Mouse (Mus musculus): ENCODE measurements around the gene Cdk20.
"Not testable (repeated sequence)": the region's sequence is repeated elsewhere in the genome, so short reads cannot be mapped to it uniquely, and the experiment has no call there.

The Cdk20 gene

DNA sequence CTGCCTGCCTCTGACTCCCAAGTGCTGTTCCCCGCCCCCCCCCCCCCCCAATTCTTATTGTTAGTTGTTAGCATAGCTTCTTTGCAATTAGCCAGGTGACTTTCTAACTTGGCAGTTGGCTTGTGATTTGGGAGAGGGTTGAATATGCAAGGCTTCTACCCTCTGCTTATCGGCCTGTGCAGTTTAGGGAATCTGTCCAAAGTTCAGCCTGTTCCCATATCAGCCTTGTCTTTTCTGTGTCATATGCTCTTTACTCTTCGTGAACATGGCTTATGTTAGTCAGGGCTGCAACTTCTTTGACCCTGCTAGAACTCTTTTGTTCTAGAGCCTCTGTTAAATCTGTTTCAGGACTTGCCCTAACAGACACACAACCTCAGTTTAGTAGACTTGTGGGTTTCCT, 7.8 kb upstream of the Cdk20 start:
- DNase-seq = no peak

DNA sequence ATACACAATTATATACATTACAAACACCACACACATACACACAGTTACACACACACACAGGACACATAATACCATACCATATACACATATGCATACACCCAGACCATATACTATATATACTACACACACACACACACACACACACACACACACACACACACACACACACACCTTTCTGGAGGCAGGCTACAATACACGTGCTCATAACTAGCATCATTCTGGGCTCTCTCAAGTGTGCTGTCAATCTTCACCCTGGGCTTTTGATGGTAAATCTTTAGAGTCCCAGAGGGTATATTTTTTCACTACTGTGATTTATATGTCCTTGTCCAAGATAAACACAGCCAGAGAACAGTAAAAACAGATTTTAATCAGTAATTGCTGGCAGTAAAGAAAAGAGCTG, 6.8 kb upstream of the Cdk20 start:
- no peak for DNase-seq

DNA sequence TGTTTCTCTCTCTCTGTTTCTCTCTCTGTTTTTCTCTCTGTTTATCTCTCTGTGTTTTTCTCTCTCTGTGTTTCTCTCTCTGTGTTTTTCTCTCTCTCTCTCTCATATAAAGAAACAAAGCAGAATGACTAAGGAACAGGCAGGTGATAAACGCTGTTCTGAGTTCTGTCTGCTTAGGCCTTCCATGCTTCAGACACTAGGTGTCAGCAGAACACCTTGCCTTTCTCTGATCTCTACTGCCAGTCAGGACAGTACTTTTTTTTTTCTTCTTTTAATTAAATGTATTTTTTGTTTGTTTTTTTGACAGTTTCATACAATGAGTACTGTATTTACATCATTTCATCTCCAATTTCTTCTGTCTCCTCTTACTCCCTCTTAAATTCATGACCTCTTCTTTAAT, 2.8 kb upstream of the Cdk20 start:
- peak in 1 of 2 experiments; percentile 30 for DNase-seq

DNA sequence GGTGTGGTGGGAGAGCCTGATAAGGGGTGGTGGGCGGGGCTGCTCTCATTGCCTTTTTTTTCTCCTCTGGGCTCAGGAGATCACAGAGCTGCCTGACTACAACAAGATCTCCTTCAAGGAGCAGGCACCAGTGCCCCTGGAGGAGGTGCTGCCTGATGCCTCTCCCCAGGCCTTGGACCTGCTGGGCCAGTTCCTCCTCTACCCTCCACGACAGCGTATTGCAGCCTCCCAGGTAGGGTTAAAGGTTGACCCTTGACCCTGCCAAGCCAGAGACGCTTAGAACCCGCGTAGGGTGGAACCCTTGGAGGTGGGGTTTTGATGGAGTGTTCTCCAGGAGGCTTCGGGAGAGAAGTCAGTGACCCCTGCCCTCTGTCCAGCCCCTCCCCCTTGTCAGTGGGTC, 5.7 kb downstream of the Cdk20 start:
- peak in 1 of 2 experiments; percentile 18 for DNase-seq

DNA sequence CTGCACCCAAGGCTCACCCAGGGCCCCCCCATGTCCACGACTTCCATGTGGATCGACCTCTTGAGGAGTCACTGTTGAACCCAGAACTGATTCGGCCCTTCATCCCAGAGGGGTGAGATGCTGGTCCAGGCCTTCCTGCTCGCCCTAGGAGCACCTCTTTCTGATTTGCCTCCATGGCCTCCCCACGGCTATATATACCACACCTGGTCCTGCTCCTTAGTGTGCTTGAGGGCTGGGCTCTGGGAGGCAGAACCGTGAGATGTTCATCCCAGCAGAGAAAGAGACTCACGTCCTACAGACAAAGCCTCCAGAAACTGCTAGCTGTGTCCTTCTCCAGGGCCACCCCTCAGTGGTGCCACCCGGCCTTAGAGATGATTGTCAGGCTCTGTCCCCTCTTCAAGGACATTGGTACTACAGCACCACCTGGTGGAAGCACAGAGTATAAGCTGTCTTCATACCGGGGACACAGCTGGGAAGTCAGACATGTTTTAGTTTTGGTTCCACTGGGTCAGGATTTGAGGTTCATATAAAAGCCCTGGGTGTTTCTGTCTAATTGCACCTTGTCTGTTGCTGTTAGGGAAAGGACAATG, 6.8 kb downstream of the Cdk20 start:
- DNase-seq = peak; percentile 62 to 82

DNA sequence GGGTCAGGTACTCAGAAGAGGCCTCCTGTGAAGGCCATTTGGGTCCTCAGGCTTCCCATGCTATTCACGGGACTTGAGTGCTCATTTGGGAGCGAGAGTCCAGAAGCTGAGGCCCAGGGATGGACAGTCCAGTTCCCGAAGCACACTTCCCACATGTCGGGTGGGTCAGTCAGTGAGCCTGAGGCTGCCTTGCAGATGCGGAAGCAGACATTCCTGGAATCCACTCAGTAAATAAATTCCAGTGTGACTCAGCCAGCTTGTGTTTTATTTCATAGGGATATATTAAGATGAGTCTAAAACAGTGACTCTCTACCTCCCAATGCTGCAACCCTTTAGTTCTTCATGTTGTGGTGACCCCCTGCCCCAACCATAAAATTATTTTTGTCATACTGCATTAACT, 7.4 kb downstream of the Cdk20 start:
- no peak for DNase-seq

DNA sequence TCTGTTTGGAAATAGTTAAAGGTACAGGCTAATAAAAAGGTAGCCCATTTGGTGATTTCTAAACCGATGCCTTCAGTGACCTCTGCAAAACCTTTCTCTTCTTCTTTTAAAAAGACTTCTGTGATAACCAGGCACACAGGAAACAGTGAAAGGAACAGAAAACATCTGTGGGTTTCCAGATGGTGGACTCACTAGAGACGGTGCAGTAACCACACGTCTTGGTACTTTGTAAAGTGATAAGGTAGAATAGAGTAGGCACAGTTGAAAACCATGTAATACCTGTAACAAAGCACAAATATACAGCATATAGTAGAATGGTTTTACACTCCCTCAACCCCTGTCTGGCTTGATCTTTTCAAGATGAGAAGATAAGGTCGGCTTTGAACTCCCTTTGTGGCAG, 8.5 kb downstream of the Cdk20 start:
- no peak for DNase-seq

DNA sequence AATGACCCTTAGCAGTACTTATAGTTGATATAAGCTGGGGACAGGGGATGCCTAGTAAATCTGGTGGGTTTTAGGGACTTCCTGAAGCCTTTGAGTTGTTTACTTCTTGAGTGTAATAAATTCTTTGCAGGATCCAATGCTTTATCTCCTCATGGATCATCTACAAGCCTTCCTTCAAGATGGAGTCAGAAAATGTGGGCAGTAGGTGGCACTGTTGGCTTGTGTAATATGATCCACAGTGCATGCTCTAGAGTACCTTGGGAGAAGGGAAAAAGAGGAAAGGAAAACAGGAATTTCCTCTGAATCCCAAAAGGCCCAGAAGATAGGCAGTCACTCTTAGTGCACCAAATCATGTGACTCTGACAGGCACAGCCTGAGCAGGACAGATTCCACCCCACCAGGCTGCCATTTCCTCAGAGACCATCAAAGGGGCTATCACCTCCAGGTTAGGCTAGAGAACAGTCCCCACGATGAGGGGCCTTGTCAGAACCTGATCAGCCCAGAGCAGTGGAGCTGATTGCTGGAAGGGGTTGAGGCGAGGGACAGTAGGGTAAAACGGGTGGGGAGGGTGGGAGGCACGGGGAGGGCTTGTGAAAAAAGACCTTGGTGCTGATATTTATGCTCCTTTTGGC, 11.3 kb downstream of the Cdk20 start:
- peak; percentile 62 to 85 for DNase-seq

DNA sequence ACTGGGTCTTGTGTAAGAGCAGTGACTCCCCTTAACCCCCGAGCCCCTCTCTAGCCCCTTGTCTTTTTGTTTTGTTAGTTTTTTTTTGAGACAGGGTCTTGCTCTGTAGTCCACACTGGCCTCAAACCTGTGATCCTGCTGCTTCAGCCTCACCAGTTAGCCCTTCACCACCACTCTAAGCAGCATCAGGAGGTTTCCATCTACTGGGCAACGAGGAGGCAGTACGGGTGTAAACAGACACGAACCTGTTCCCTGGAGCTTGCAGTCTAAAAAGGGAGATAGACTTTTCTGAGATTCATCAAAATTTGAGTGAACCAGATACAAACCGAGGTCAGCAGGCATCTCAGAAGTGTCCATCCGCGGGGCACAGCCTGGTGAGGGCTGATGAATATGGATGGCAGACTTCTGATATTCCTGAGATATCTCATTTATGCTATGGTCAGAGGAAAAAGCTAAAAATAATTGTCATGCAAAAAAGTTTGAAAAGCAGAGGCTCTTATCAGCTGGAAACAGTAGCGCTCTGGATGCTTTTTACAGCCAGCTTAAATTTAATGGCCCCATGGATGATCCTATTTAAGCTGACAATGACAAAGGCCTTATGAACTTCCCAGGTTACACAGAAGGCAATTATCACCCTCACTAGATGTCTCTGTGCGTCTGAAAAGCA, 13.3 kb downstream of the Cdk20 start:
- DNase-seq = no peak

DNA sequence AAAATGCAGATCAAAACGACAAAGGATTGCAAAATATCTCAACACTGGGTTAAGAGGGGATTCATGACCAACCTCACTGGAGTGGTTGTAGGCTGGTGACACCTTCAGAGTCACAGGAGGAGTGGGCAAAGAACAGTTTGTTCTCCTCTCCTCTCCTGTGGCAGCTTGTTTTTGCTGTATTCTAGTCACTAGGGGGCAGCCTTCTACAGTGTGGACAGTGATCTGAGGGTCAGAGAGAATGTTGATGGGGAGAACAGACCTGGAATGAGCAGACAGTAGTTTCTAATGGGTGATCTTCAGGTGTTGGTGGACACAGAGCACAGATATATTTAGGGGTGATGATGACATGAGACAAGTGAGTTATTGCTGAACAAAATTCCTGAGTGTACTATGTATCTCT, 15.8 kb downstream of the Cdk20 start:
- peak; percentile 24 to 51 for DNase-seq

DNA sequence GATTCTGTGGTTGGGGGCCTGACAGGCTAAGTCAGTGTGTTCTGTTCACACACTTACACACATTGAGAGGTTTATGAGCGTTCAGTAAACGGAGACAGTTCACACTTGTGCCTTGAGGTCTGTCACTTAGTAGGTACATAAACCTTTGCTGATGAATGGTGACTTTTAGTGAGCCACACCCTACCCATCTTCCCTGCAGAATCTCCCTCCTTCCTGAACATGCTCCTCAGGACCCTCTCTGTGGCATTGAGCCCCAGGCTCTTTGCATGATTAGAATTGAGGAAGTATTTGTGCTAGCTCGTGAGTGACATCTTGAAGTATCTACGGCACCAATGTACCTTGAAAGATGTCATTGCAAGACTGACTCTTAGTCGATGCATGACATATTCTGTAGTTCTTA, 16.6 kb downstream of the Cdk20 start:
- DNase-seq = no peak

DNA sequence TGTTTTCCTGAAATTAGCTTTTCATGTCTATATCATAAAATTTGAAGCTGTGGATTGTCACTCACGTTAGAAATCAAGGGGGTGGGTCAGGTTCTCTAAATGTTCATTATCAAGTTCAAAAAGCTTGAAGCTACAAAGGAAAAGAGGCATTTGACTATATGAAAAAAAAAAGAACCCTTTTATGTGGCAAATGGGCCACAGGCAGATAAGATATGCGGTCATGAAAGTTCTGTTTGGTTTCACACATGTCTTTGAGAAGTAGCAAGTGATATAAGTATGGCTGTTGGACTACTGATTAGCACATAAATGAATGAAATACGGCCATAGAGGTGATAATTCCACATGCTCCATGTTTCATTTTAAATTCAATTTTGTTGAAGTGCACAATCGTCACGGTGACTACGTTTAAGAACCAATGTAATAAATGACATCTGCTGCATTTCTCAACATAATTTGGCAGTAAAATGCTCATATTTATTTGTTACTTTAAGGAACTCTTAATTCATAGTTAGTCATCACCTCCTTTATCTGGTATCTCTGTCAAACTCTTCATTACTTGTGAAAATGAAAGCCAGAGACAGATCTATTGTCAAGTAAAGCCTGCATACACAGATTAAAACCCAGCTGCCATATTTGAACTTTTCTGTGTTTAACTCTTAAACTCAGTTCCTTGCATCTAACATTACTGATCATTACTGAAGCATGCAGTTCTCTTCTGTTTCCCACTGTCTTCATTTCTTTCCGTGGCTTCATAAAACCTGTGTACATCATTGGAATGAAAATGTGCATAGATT, 18.1 kb downstream of the Cdk20 start:
- DNase-seq = no peak

DNA sequence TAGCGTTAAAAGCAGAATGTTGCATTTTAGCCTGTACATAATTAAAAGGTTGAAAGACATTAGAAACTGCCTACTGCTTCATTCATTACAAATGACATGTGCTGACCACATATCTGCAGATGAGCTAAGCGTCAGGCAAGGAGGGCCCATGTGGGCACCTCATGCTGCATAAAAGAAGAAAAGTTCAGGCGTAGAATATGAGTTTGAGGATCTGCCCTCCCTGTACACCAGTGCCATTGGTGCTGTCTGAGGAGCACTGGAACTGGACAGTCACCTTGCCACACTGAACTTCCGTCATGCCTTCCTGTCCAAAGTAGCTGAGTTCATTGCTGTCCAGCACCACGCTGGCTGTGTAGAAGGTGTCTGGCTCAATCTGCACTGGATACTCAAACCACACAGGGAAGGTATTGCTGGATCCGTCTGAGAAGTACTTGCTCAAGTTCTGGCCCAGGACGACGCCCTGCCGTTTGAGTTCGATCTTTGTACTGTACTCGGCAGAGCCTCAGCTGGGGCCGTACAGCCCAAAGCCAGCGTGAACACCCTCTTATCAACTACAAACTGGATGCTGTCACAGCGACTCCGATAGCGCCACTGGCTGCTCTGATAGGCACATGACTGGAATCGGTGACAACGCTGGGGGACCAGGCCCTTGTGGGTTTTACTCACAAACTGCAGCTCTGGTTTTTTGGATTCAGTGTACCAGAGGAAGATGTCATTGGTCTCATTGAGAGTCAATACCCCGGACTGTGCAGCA, 25.3 kb downstream of the Cdk20 start:
- not testable (repeated sequence) for DNase-seq

DNA sequence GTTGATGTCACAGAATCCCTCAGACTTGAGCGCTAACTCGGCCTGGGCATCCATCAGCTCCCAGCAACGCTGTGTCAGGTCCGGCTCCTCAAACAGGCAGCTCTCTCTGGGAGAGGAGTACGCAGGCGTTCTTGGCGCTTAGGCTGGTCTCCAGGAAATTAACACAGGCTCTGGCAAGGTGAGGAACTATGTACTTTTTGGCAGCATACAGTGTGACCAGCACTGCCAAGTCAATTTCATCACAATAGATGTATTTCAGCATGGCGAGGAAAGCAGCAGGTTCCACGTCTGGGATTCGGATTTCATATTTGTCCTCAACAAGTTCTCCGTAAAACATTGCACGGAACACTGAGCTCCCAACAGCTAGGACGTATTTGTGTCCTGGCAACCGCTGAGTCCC, 26.1 kb downstream of the Cdk20 start:
- DNase-seq = no peak

DNA sequence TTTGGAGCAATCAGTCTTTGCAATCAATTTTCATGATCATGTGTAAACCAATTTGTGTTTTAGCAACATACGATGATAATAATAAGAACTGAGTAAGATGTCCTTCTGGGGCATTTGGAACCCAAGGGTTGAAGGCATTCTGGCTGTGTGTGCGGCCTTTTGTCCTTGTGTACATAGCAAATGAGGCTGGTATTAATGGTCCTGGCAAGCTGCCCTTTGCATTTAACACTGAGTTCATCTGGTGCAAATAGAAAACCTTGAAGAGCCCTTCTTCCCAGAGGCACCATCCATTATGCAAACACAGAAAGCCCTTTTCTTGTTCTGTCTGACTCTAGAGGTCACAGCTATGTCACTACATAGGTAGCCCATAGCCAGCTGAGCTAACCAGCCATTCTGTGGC, 30.5 kb downstream of the Cdk20 start:
- peak; percentile 36 to 49 for DNase-seq

DNA sequence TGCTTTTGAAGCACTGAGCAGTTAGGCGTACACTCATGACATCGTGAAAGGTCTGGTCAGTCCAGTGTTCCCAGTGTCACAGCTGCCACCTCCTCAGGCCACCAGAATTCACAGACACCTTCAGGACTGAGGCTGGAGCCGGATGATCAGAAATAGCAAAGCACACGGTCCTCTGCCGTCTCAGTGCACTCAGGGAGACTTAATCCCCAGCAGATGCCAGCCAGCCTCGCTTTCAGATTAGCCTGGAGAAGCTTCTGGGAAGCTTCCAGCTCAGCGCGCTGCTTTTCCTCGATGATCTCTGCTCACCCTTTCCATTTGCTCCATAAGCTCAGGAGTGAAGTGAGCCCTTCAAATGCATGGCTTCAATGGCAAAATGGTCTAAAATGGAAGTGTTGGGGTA, 33.1 kb downstream of the Cdk20 start:
- no peak for DNase-seq

DNA sequence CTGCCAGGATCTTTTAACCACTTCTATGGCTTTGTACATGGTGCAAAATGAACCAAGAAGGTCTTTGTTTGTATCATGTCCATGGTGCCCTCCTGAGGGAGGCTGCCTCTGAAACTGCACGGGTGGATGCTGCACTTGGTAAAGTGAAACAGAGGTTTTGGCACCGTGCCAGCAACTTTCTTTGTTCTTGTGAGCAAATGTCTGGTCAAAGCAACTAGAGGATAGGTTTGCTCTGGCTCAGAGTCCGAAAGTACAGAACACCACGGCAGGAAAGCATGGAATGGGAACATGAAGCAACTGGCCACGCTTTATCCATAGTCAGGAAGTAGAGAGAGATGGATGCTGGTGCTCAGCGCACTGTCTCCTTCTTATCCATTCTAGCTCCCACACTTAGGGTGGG, 35.8 kb downstream of the Cdk20 start:
- peak in 1 of 2 experiments; percentile 44 for DNase-seq

DNA sequence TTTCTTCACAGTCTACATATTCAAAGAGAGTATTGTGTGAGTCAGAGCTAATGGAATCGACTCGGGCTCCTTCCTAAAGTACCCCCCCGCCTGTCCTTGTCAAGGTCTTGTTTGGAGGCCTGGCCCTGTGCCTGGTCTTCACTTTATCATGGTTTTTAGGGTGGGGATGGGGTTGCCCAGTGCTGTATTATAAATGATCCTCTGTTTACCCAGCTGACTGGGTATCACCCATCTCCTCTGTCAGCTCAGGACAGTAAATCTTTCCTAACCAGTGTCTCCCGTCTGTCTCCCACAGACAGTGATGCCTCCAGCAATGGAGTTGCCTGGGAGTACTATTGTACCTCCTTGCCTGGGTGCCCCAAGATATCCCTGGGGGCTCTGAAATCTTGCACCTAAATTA, 45.9 kb downstream of the Cdk20 start:
- DNase-seq = no peak

DNA sequence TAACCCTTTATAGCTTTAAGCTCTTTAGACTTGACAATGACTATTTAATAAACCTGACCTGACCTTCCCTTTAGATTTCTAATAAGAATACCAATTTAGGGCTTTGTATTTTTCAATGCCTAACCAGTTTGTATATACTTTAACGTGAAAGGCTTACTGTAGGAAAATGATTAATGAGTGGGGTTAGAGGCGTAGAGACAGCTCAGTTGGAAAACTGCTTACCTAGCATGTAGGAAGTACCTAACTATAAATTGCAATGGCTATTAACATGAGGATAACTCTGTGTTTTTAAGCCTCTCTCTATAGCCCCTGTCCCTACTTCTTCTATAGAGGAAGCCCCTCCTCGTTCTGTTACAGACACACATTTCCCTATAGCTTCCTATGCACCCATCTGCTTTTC, 47.8 kb downstream of the Cdk20 start:
- no peak for DNase-seq

DNA sequence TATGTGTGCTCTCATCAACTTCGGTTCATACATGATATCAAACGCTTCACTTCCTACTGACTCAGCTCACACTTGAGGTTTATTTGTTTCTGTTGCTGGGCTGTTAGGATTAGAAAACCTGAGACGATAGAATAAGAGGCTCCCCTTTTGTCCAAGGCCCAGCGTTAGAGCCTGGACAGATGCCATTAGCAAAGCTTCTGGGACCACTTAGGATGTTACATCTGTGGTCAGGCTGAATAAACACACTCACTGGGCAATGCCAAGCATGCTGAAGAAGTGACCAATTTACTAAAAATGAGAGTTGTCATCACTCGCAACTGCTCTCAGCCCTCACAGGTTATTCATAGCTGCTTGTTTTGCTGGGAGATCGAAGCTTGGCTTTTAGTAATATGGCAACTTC, 57.8 kb downstream of the Cdk20 start:
- DNase-seq = no peak
